ENCODE assay signal across 8 mouse cellular contexts in genomic region chr12:79028911-79029861, GRCm38 (mm10). TPM values are rescaled to one million over a fixed set of nuclear protein-coding genes. Genes with fewer than 3 reads are reported as not detected.
A peak's percentile ranks its signal among the peaks of the same experiment; 100 is the strongest.
DNase-seq lines count a peak whose midpoint lies in the region; ATAC-seq lines count a peak whose summit lies in the region.

Gene Plekhh1 (plus strand): TSS chr12:79029163.

- H3K4me3 ChIP-seq in embryonic facial prominence, embryonic 15.5 days (replicated peaks), result peak within 1 kb of the TSS; percentile 70

- intact Hi-C loops in heart, postnatal 10 days (cut with DNase I), result no loop called here

- peak; percentile 69 for DNase-seq in ES-CJ7 (ENCODE audit: low read depth, low spot score)
- DNase-seq in adrenal gland, postnatal 36 days, result peak; percentile 68 to 83
- DNase-seq in heart, postnatal 10 days, result peak; percentile 59 to 64
- peak; percentile 73 to 81 for DNase-seq in kidney, postnatal 36 days
- DNase-seq in lung, postnatal 10 days, result peak; percentile 74
- DNase-seq in retina, embryonic 14.5 days (ENCODE audit: low spot score), result peak; percentile 77
- DNase-seq in c-Kit-positive CD71-positive TER-119-positive erythroid progenitor cells, embryonic 14.5 days (ENCODE audit: low spot score), result no peak

- H3K4me1 ChIP-seq in embryonic facial prominence, embryonic 15.5 days, result 0 out of 2 replicates have a peak, but pooled peaks cover 3% of the 10 kb centered on the region

- H3K9ac ChIP-seq in embryonic facial prominence, embryonic 15.5 days, result peak within 1 kb of the TSS; percentile 62

- H3K36me3 ChIP-seq in embryonic facial prominence, embryonic 15.5 days, result no peaks in the 10 kb centered on the region

- H3K27ac ChIP-seq in embryonic facial prominence, embryonic 15.5 days (replicated peaks), result peak within 1 kb of the TSS; percentile 28; the same call in 1 of the 2 replicates

- H3K4me2 ChIP-seq in embryonic facial prominence, embryonic 15.5 days (replicated peaks), result peak within 1 kb of the TSS; percentile 97

- under 1% methylated on average over 76 of the region's 80 CpGs for WGBS in embryonic facial prominence, embryonic 15.5 days

- peak; percentile 74 for ATAC-seq in embryonic facial prominence, embryonic 15.5 days (ENCODE audit: insufficient number of reproducible peaks, low FRiP score, low TSS enrichment, low read depth)

- no peaks in the 10 kb centered on the region for H3K27me3 ChIP-seq in embryonic facial prominence, embryonic 15.5 days

- H3K9me3 ChIP-seq in embryonic facial prominence, embryonic 15.5 days (replicated peaks), result no peaks in the 10 kb centered on the region

RNA-seq across cellular contexts. Expression of gene Plekhh1, which starts in this region (rescaled TPM):
- 1 to 10 TPM; 1.5 to 2.2 TPM for total RNA-seq in adrenal gland, postnatal 36 days (2021)
- polyA plus RNA-seq in embryonic facial prominence, embryonic 15.5 days (2015; fragmentation: Nextera tagmentation; extraction: Ambion mirVana), result 4.0 and 4.2 TPM in 2 replicates
- total RNA-seq in heart, postnatal 10 days (2021), result 10 to 100 TPM in 1 of 2 experiments, 1 to 10 TPM in 1; 6.7 to 19.2 TPM
